Mouse (Mus musculus) midbrain, postnatal 0 days (tissue): ENCODE measurements around the gene Gabbr2. TPM values are rescaled to one million over a fixed set of nuclear protein-coding genes. Genes with fewer than 3 reads are reported as not detected.

ENCODE experiments used
- ATAC-seq: fragments of 200-750 bp; cut with Nextera tagmentation; 2 replicates; pipeline ENCODE4 v1.8.0; 2017; ENCODE audit warnings: moderate number of reproducible peaks, mild to moderate bottlenecking, moderate TSS enrichment, moderate library complexity; ENCODE audit not compliant: low FRiP score
- DNase-seq: peaks from one replicate; pipeline ENCODE4 v3.0.0-alpha.2; 2015; ENCODE audit warnings: low spot score
- H3K27ac ChIP-seq: fragments of 300-500 bp; sonication (generic); 2 replicates; pipeline ENCODE4 v1.5.1; 2014; ENCODE audit warnings: low read depth, mild to moderate bottlenecking, low read length, mixed read lengths
- H3K27me3 ChIP-seq: fragments of 300-500 bp; sonication (generic); 2 replicates; pipeline ENCODE4 v1.6.1; 2014; ENCODE audit warnings: low read length, control low read depth, mixed read lengths; ENCODE audit not compliant: insufficient read depth
- H3K36me3 ChIP-seq: fragments of 300-500 bp; sonication (generic); 2 replicates; pipeline ENCODE4 v1.6.1; 2014; ENCODE audit warnings: low read length, control low read depth, mixed read lengths; ENCODE audit not compliant: insufficient read depth
- H3K4me1 ChIP-seq: fragments of 300-500 bp; sonication (generic); 2 replicates; pipeline ENCODE4 v1.6.1; 2014; ENCODE audit warnings: mild to moderate bottlenecking, control low read depth, antibody characterized with exemption, low read length, mixed read lengths; ENCODE audit not compliant: insufficient read depth
- H3K4me2 ChIP-seq: fragments of 300-500 bp; sonication (generic); 2 replicates; pipeline ENCODE4 v1.6.1; 2014; ENCODE audit warnings: low read depth, mild to moderate bottlenecking, low read length, mixed read lengths; ENCODE audit not compliant: poor library complexity, severe bottlenecking
- H3K4me3 ChIP-seq: fragments of 300-500 bp; sonication (generic); 2 replicates; pipeline ENCODE4 v1.5.1; 2014; ENCODE audit warnings: low read depth, mild to moderate bottlenecking, low read length, moderate library complexity
- H3K9ac ChIP-seq: fragments of 300-500 bp; sonication (generic); replicated peaks from 2 replicates; pipeline ENCODE4 v1.6.1; 2014; ENCODE audit warnings: mild to moderate bottlenecking, low read length, moderate library complexity, mixed read lengths; ENCODE audit not compliant: poor library complexity, severe bottlenecking
- H3K9me3 ChIP-seq: fragments of 300-500 bp; sonication (generic); 2 replicates; pipeline ENCODE4 v1.6.1; 2016; ENCODE audit warnings: low read length, control low read depth
- CTCF ChIP-seq: IDR thresholded peaks from 2 replicates; pipeline ENCODE4 v1.5.1; 2016; ENCODE audit warnings: antibody characterized with exemption, mild to moderate bottlenecking
- WGBS: fragments of 180-500 bp; shearing (Covaris S2); extraction: QIAGEN DNeasy Blood & Tissue Kit; methylation state at CpG from one replicate; pipeline ENCODE4 v1.1.7; 2014; 5-methylcytosine and 5-hydroxymethylcytosine counted together
- polyA plus RNA-seq: library from polyadenylated mRNA; unstranded; fragments of >200 nt; fragmentation: Nextera tagmentation; extraction: Ambion mirVana; gene quantifications from 2 replicates; pipeline ENCODE4 v1.2.1, GENCODE M21; 2015
- total RNA-seq: library from RNA; depleted of rRNA; stranded (reverse); fragments of >200 nt; gene quantifications from 2 replicates; pipeline ENCODE4 v1.2.3, GENCODE M21; 2014

The Gabbr2 gene
- total and polyA plus RNA-seq, 2 experiments from 2014 or later = 20.5 to 123 TPM

DNA sequence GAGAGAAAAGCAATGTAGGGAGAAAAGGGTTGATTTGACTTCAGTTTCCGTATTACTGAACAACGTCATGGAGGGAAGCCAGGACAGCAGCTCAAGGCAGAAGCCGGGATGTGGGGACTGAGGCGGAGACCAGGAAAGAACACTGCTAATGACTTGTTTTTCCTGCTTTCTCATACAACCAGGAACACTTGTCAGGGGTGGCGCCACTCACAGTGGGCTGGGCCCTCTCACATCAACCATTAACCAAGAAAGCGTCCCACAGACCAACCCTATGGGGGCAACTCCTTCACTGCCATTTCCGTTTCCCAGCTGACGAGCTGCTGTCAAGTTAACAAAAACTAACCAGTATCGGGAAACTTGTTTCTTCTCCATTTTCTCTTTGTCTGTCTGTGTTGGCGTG lies 18.4 kb downstream of the Gabbr2 start:
- H3K4me1 ChIP-seq = 0 out of 2 replicates have a peak, but pooled peaks cover 2% of the 10 kb centered on the region
- no peak for DNase-seq
- H3K4me3 ChIP-seq = no peak overlapping the region
- no peak for TF ChIP-seq CTCF
- H3K27ac ChIP-seq = no peak overlapping the region
- no peaks in the 10 kb centered on the region for H3K27me3 ChIP-seq
- ATAC-seq = no peak
- 89% methylated on average over 10 of the region's 10 CpGs for WGBS
- no peak overlapping the region for H3K9ac ChIP-seq
- no peaks in the 10 kb centered on the region for H3K9me3 ChIP-seq
- H3K4me2 ChIP-seq = no peak overlapping the region
- no peaks in the 10 kb centered on the region for H3K36me3 ChIP-seq

DNA sequence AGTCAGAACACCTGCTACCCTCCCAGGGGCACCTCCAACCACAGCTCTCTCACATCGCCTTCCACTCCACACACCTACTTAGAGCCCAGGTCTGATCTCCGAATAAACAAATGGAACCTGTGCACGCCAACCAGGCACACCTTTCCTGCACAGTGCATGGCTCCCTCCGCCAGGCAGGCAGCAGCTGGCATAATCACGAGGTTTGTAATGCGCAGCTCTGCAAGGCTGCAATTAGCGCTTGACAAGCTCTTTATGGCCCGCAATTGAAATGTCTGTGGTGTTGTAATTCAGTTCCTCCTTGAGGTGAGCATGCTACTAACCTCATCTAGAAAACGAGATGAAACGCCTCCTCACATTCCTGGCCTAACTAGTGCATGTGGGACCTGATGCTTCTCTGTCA lies 23.7 kb downstream of the Gabbr2 start:
- Histone ChIP-seq H3K4me2 (no peak overlapping the region), H3K4me1 (no peaks in the 10 kb centered on the region), H3K27ac (no peak overlapping the region), H3K9me3 (no peaks in the 10 kb centered on the region), H3K36me3 (no peaks in the 10 kb centered on the region), H3K27me3 (no peaks in the 10 kb centered on the region), H3K9ac (no peak overlapping the region), H3K4me3 (no peak overlapping the region)
- no peak for DNase-seq
- ATAC-seq = no peak
- WGBS = 83% methylated on average over 10 of the region's 10 CpGs
- TF ChIP-seq CTCF = no peak

DNA sequence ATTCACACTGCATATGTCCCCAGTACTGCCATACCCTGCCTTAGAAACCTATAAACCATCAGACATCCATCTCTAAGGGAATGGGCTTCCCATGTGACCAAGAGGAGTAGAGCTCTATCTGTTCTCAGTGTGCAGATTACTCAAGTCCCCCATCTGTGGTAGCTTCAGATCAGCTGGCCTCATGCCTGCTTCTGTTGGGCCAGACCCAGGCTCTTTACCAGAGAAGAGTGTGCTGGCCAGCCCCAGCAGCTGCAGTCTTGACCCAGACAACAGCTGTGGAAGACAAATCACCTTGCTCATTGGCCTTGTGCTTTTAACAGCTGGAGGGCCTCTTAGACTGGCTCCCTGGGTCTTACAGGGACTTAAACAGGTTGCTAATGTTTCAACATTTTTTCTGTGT lies 25.1 kb downstream of the Gabbr2 start:
- H3K9ac ChIP-seq = no peak overlapping the region
- TF ChIP-seq CTCF = no peak
- ATAC-seq = no peak
- no peak overlapping the region for H3K4me3 ChIP-seq
- no peaks in the 10 kb centered on the region for H3K4me1 ChIP-seq
- H3K27ac ChIP-seq = no peak overlapping the region
- no peaks in the 10 kb centered on the region for H3K36me3 ChIP-seq
- H3K27me3 ChIP-seq = no peaks in the 10 kb centered on the region
- H3K4me2 ChIP-seq = no peak overlapping the region
- no peak for DNase-seq
- no peaks in the 10 kb centered on the region for H3K9me3 ChIP-seq

DNA sequence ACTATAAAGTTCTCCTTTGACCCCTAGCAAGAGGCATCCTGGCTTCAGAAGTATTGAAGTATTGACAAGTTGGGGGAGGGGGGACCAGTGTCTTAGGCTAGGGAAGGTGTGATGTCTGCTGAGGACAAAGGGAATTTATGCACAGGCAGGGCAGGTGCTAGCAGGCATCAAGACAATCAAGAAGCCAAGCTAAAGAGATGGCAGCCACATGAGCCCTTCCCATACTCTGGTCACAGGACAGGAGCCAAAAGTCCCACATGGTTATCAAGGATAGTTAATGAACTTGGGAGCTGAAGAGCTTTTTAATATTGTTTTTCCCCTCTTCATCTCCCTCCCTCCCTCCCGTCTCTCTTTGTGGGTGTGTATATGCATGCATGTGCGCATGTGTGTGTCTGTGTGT lies 30.3 kb downstream of the Gabbr2 start:
- Histone ChIP-seq H3K4me1 (no peaks in the 10 kb centered on the region), H3K27me3 (no peaks in the 10 kb centered on the region), H3K4me3 (no peak overlapping the region), H3K9ac (no peak overlapping the region), H3K36me3 (no peaks in the 10 kb centered on the region), H3K4me2 (no peak overlapping the region), H3K9me3 (no peaks in the 10 kb centered on the region), H3K27ac (no peak overlapping the region)
- ATAC-seq = no peak
- TF ChIP-seq CTCF = no peak
- no peak for DNase-seq
- 89% methylated on average over 2 of the region's 2 CpGs for WGBS

DNA sequence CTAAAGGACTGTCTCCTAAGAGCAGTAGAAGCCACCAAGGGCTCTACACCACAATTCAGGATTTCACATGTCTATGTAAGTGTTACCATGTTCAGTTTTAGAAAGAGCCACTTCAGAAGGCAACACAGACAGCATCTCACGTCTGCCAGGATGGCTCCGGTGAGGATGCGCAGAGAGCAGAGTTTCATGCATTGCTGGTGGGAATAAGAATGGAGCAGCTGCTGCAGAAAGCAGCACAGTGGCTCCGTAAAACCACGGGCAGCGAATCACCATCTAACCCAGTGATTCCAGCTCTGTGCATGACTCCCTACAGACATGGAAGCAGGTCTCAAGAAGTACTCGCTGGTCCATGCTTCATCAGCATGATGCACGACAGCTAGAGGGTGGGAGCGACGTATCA lies 31.5 kb downstream of the Gabbr2 start:
- H3K9ac ChIP-seq = no peak overlapping the region
- no peak for DNase-seq
- no peak overlapping the region for H3K27ac ChIP-seq
- TF ChIP-seq CTCF = no peak
- H3K9me3 ChIP-seq = no peaks in the 10 kb centered on the region
- WGBS = 88% methylated on average over 10 of the region's 10 CpGs
- no peaks in the 10 kb centered on the region for H3K27me3 ChIP-seq
- no peak overlapping the region for H3K4me2 ChIP-seq
- no peaks in the 10 kb centered on the region for H3K4me1 ChIP-seq
- no peak overlapping the region for H3K4me3 ChIP-seq
- no peak for ATAC-seq
- H3K36me3 ChIP-seq = no peaks in the 10 kb centered on the region

DNA sequence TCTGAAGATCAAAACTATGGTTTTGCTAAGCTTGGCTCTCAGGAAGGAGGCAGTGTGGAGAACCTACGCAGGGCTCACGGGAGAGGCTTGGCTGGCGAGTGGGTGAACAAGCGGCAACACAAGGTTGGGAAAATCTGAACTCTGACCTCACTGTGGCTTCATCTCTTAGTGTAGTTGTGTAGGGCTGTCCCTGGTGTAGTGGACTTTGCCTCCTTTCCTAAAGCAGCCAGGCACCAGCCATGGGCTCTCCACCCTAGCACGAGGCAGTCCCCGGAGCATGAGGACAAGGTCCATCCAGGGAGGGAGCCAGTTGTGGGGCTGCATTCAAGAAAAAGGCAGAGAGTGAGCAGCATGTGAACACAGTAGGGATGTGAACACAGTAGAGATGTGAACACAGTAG lies 31.9 kb downstream of the Gabbr2 start:
- H3K9ac ChIP-seq = no peak overlapping the region
- DNase-seq (no peak), ATAC-seq (no peak)
- H3K4me3 ChIP-seq = no peak overlapping the region
- H3K27ac ChIP-seq = no peak overlapping the region
- H3K36me3 ChIP-seq = no peaks in the 10 kb centered on the region
- H3K4me1 ChIP-seq = no peaks in the 10 kb centered on the region
- no peak overlapping the region for H3K4me2 ChIP-seq
- 96% methylated on average over 6 of the region's 6 CpGs for WGBS
- TF ChIP-seq CTCF = no peak
- no peaks in the 10 kb centered on the region for H3K27me3 ChIP-seq
- no peaks in the 10 kb centered on the region for H3K9me3 ChIP-seq

DNA sequence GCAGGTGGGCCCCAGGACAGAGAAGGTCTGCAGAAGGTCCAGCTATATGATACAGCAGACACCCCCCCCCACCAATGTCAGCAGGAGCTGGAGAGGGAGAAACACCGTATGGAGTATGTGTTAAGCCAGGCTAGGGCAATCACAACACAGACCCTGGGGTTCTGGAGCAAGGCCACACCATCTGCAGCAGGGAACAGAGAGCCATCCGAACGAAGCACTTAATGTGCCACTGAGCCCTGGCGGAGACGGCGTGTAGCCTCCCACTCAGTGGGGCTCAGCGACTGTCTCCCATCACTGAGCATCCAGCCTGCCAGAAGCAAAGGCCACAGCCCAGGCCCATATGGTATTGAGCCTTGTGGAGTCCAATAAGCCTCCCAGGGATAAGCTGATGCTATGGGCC lies 33.7 kb downstream of the Gabbr2 start:
- Histone ChIP-seq H3K36me3 (no peaks in the 10 kb centered on the region), H3K9me3 (no peaks in the 10 kb centered on the region), H3K4me3 (no peak overlapping the region), H3K9ac (no peak overlapping the region), H3K4me1 (no peaks in the 10 kb centered on the region), H3K4me2 (no peak overlapping the region), H3K27ac (no peak overlapping the region), H3K27me3 (no peaks in the 10 kb centered on the region)
- ATAC-seq (no peak), DNase-seq (peak; percentile 56)
- TF ChIP-seq CTCF = no peak
- WGBS = 87% methylated on average over 7 of the region's 7 CpGs
